8 mouse cellular contexts compared by ENCODE assay signal in genomic region chr1:121528399-121528720, GRCm38 (mm10). TPM values are rescaled to one million over a fixed set of nuclear protein-coding genes. Genes with fewer than 3 reads are reported as not detected.
A peak's percentile ranks its signal among the peaks of the same experiment; 100 is the strongest.
DNase-seq lines count a peak whose midpoint lies in the region; ATAC-seq and TF ChIP-seq lines count a peak whose summit lies in the region.

Gene Htr5b, minus strand, starts transcription at chr1:121528465.

- no peak for TF ChIP-seq CTCF in ES-Bruce4 (IDR thresholded peaks at IDR 0.05; ENCODE audit: low read depth, low read length)

- H3K9ac ChIP-seq in ES-Bruce4 (ENCODE audit: low read depth, poor library complexity, severe bottlenecking): no peak within 1 kb of the TSS
- peak within 1 kb of the TSS; percentile 12; the same call in 1 of the 2 replicates for H3K9ac ChIP-seq in forebrain, embryonic 13.5 days
- H3K9ac ChIP-seq in midbrain, embryonic 16.5 days (ENCODE audit: low read depth, low read length): peak within 1 kb of the TSS; percentile 43; the same call in 1 of the 2 replicates

- H3K27me3 ChIP-seq in ES-Bruce4 (ENCODE audit: control insufficient read depth, insufficient read depth, low read length, poor library complexity, severe bottlenecking): no peaks in the 10 kb centered on the region; the same call in 1 of the 2 replicates
- peaks cover 28% of the 10 kb centered on the region for H3K27me3 ChIP-seq in forebrain, embryonic 13.5 days
- H3K27me3 ChIP-seq in midbrain, embryonic 16.5 days (ENCODE audit: control insufficient read depth, insufficient read depth, low read depth, low read length): peaks cover 21% of the 10 kb centered on the region

- WGBS in forebrain, embryonic 13.5 days: 6% methylated on average over 11 of the region's 11 CpGs
- 6% methylated on average over 11 of the region's 11 CpGs for WGBS in midbrain, embryonic 16.5 days

- no peaks in the 10 kb centered on the region for H3K9me3 ChIP-seq in ES-Bruce4 (replicated peaks; ENCODE audit: control insufficient read depth, insufficient read depth, low read length, poor library complexity, severe bottlenecking)
- no peaks in the 10 kb centered on the region for H3K9me3 ChIP-seq in forebrain, embryonic 13.5 days (replicated peaks)
- no peaks in the 10 kb centered on the region for H3K9me3 ChIP-seq in midbrain, embryonic 16.5 days (replicated peaks; ENCODE audit: control insufficient read depth, low read length, poor library complexity, severe bottlenecking)

- TF ChIP-seq EP300 in ES-Bruce4 (IDR thresholded peaks at IDR 0.05; ENCODE audit: insufficient read depth, low read depth, low read length): no peak

- no peaks in the 10 kb centered on the region for H3K4me1 ChIP-seq in ES-Bruce4 (ENCODE audit: control insufficient read depth, insufficient read depth, low read length)
- peaks cover 15% of the 10 kb centered on the region for H3K4me1 ChIP-seq in forebrain, embryonic 13.5 days
- H3K4me1 ChIP-seq in midbrain, embryonic 16.5 days (ENCODE audit: control insufficient read depth, insufficient read depth, low read length): peaks cover 3% of the 10 kb centered on the region; the same call in 1 of the 2 replicates

- no peak within 1 kb of the TSS for H3K27ac ChIP-seq in ES-Bruce4 (ENCODE audit: insufficient read depth, low read length)
- H3K27ac ChIP-seq in forebrain, embryonic 13.5 days: no peak within 1 kb of the TSS
- H3K27ac ChIP-seq in midbrain, embryonic 16.5 days (ENCODE audit: low read length): no peak within 1 kb of the TSS

- no peak for TF ChIP-seq POLR2A in ES-Bruce4 (IDR thresholded peaks at IDR 0.05; ENCODE audit: insufficient read depth, low read length)

- peak; percentile 94 for ATAC-seq in forebrain, embryonic 13.5 days
- peak; percentile 90 for ATAC-seq in midbrain, embryonic 16.5 days
- ATAC-seq in CD4-positive, CD25-positive, alpha-beta regulatory T cell, adult 4 months: no peak

- no peaks in the 10 kb centered on the region for H3K36me3 ChIP-seq in ES-Bruce4 (ENCODE audit: control insufficient read depth, insufficient read depth, low read length, poor library complexity, severe bottlenecking)
- no peaks in the 10 kb centered on the region for H3K36me3 ChIP-seq in forebrain, embryonic 13.5 days (ENCODE audit: poor library complexity, severe bottlenecking)
- H3K36me3 ChIP-seq in midbrain, embryonic 16.5 days (ENCODE audit: control insufficient read depth, insufficient read depth, low read length): no peaks in the 10 kb centered on the region

- DNase-seq in adrenal gland, postnatal 25 days: peak; percentile 7
- DNase-seq in adrenal gland, postnatal 36 days: no peak
- DNase-seq in layer of hippocampus, postnatal 10 days (ENCODE audit: low spot score in 2 of 2): peak; percentile 40 to 51
- no peak for DNase-seq in spleen, adult 12 weeks (ENCODE audit: low spot score)

- H3K4me3 ChIP-seq in ES-Bruce4 (ENCODE audit: low read depth, low read length): peak within 1 kb of the TSS; percentile 33
- H3K4me3 ChIP-seq in forebrain, embryonic 13.5 days: peak within 1 kb of the TSS; percentile 36
- H3K4me3 ChIP-seq in midbrain, embryonic 16.5 days (ENCODE audit: low read depth, low read length): peak within 1 kb of the TSS; percentile 33

- H3K4me2 ChIP-seq in forebrain, embryonic 13.5 days: peak within 1 kb of the TSS; percentile 64
- peak within 1 kb of the TSS; percentile 70 for H3K4me2 ChIP-seq in midbrain, embryonic 16.5 days (ENCODE audit: low read length)

RNA-seq across cellular contexts. Expression of gene Htr5b, which starts in this region (rescaled TPM):
- not detected in 2 replicates for total RNA-seq in adrenal gland, postnatal 25 days (2021)
- total RNA-seq in adrenal gland, postnatal 36 days (2021): not detected
- not detected in 2 replicates for polyA plus RNA-seq in ES-Bruce4 (2011; ENCODE audit: insufficient read depth, insufficient read length, low read depth, missing spikeins)
- polyA plus RNA-seq in forebrain, embryonic 13.5 days (2015; fragmentation: Nextera tagmentation; extraction: Ambion mirVana): 0.09 TPM in 1 of 2 replicates, not detected in the other
- total RNA-seq in layer of hippocampus, postnatal 10 days (2021): 1 to 10 TPM; 7.3 to 8.1 TPM
- 2.6 and 2.9 TPM in 2 replicates for polyA plus RNA-seq in midbrain, embryonic 16.5 days (2015; fragmentation: Nextera tagmentation; extraction: Ambion mirVana)
- polyA plus RNA-seq in CD4-positive, CD25-positive, alpha-beta regulatory T cell, adult 4 months (2017; shearing (Covaris generic)): under 1 TPM in 1 of 2 experiments, not detected in 1; 0.42 TPM

Comparison
In these comparisons a context has a peak if more than half of its experiments do, and no peak if none do; other contexts are left out.
1. Peak in DNase-seq in adrenal gland, postnatal 25 days; RNA of the gene not detected or under 1 TPM.
2. Peak in ATAC-seq, H3K4me3 ChIP-seq, H3K9ac ChIP-seq and H3K4me2 ChIP-seq in forebrain, embryonic 13.5 days; RNA of the gene not detected or under 1 TPM.
3. DNase-seq: peak in layer of hippocampus, postnatal 10 days (2 of 2); none in adrenal gland, postnatal 36 days (0 of 2) and spleen, adult 12 weeks (single experiment).
4. Peak in every context shown above with its lines, with median percentiles within 50 percentile points of each other: H3K4me3 ChIP-seq.